Mouse (Mus musculus) c-Kit-positive CD71-positive TER-119-positive erythroid progenitor cells, embryonic 14.5 days (primary cell): ENCODE data around the gene 1700001O22Rik.
A peak's percentile ranks its signal among the peaks of the same experiment; 100 is the strongest.

Experiments
- DNase-seq: peaks from one replicate; pipeline ENCODE4 v3.0.0-alpha.2; 2013; ENCODE audit warnings: low spot score

1700001O22Rik gene

GRCm38 (mm10) chr2:30779241-30779640 is 24.2 kb downstream of the 1700001O22Rik start:
- no peak for DNase-seq

GRCm38 (mm10) chr2:30778235-30778634 is 25.2 kb downstream of the 1700001O22Rik start:
- no peak for DNase-seq

GRCm38 (mm10) chr2:30777266-30777665 is 26.2 kb downstream of the 1700001O22Rik start:
- no peak for DNase-seq

- DNase-seq: peak; percentile 42
These were observed 27.5 kb downstream of the 1700001O22Rik start for GRCm38 (mm10) chr2:30775955-30776354.

GRCm38 (mm10) chr2:30773313-30774005 is 30.0 kb downstream of the 1700001O22Rik start:
- DNase-seq: no peak

- DNase-seq: peak; percentile 68
These were observed 30.7 kb downstream of the 1700001O22Rik start for GRCm38 (mm10) chr2:30772581-30773312.

- peak; percentile 88 for DNase-seq
These were observed 31.5 kb downstream of the 1700001O22Rik start for GRCm38 (mm10) chr2:30771806-30772460.

- no peak for DNase-seq
These were observed 32.1 kb downstream of the 1700001O22Rik start for GRCm38 (mm10) chr2:30771368-30771805.

GRCm38 (mm10) chr2:30769187-30769586 is 34.3 kb downstream of the 1700001O22Rik start:
- DNase-seq: peak; percentile 33

- DNase-seq: no peak
These were observed 34.9 kb downstream of the 1700001O22Rik start for GRCm38 (mm10) chr2:30768529-30768928.

- DNase-seq: no peak
These were observed 35.7 kb downstream of the 1700001O22Rik start for GRCm38 (mm10) chr2:30767626-30768240.

- no peak for DNase-seq
These were observed 37.0 kb downstream of the 1700001O22Rik start for GRCm38 (mm10) chr2:30766446-30766845.

GRCm38 (mm10) chr2:30760706-30761105 is 42.8 kb downstream of the 1700001O22Rik start:
- no peak for DNase-seq

- no peak for DNase-seq
These were observed 43.5 kb downstream of the 1700001O22Rik start for GRCm38 (mm10) chr2:30759858-30760547.

GRCm38 (mm10) chr2:30759442-30759841 is 44.0 kb downstream of the 1700001O22Rik start:
- DNase-seq: no peak

- no peak for DNase-seq
These were observed 44.4 kb downstream of the 1700001O22Rik start for GRCm38 (mm10) chr2:30759088-30759374.

- DNase-seq: no peak
These were observed 44.9 kb downstream of the 1700001O22Rik start for GRCm38 (mm10) chr2:30758341-30759087.

- DNase-seq: no peak
These were observed 46.3 kb downstream of the 1700001O22Rik start for GRCm38 (mm10) chr2:30756962-30757715.

GRCm38 (mm10) chr2:30755985-30756765 is 47.3 kb downstream of the 1700001O22Rik start:
- no peak for DNase-seq

GRCm38 (mm10) chr2:30754831-30755230 is 48.6 kb downstream of the 1700001O22Rik start:
- no peak for DNase-seq
